Mouse (Mus musculus) CD8-positive naive resting alpha-beta T cell, adult 2 months (primary cell): Measurements from ENCODE around the gene Rilp.
"Not testable (repeated sequence)": the region's sequence is repeated elsewhere in the genome, so short reads cannot be mapped to it uniquely, and the experiment has no call there.

Experiments
- DNase-seq, 2 experiments: peaks; one replicate each; pipeline ENCODE4 v3.0.0; 2022; ENCODE audit warnings: low read depth in 2 of 2, low spot score in 2 of 2

Gene Rilp

GRCm38 (mm10) chr11:75552906-75553482, 43.1 kb downstream of the Rilp start:
- DNase-seq: no peak

- DNase-seq: not testable (repeated sequence)
These were observed 46.1 kb downstream of the Rilp start for GRCm38 (mm10) chr11:75556006-75556405.

GRCm38 (mm10) chr11:75557142-75557541, 47.2 kb downstream of the Rilp start:
- DNase-seq: no peak

GRCm38 (mm10) chr11:75558101-75558500, 48.2 kb downstream of the Rilp start:
- DNase-seq: peak; percentile 31 to 46

- no peak for DNase-seq
These were observed 50.1 kb downstream of the Rilp start for GRCm38 (mm10) chr11:75559870-75560504.

GRCm38 (mm10) chr11:75560530-75561409, 50.9 kb downstream of the Rilp start:
- peak; percentile 46 to 67 for DNase-seq

- DNase-seq: no peak
These were observed 51.5 kb downstream of the Rilp start for GRCm38 (mm10) chr11:75561410-75561791.
